Mouse (Mus musculus): ENCODE measurements around the gene Tmem144. TPM values are rescaled to one million over a fixed set of nuclear protein-coding genes. Genes with fewer than 3 reads are reported as not detected.
A peak's percentile ranks its signal among the peaks of the same experiment; 100 is the strongest.

Gene Tmem144
- polyA plus RNA-seq, 1 experiment: not detected

GRCm38 (mm10) chr3:79846633-79847032 is 5.9 kb downstream of the Tmem144 start:
- no peak for TF ChIP-seq GATA1 (IDR thresholded peaks at IDR 0.05; ENCODE audit: low read length)
- no peak for TF ChIP-seq TAL1 (IDR thresholded peaks at IDR 0.05; ENCODE audit: low read length)
- no peaks in the 10 kb centered on the region for H3K36me3 ChIP-seq (ENCODE audit: control insufficient read depth)
- H3K4me3 ChIP-seq (replicated peaks): no peak overlapping the region
- H3K9me3 ChIP-seq (ENCODE audit: control insufficient read depth, low read length): no peaks in the 10 kb centered on the region
- peaks cover 44% of the 10 kb centered on the region for H3K4me1 ChIP-seq (ENCODE audit: control insufficient read depth)
- no peaks in the 10 kb centered on the region for H3K27me3 ChIP-seq (ENCODE audit: control insufficient read depth)

GRCm38 (mm10) chr3:79843999-79844398 is 8.6 kb downstream of the Tmem144 start:
- TF ChIP-seq TAL1 (IDR thresholded peaks at IDR 0.05; ENCODE audit: low read length): no peak
- no peak for TF ChIP-seq GATA1 (IDR thresholded peaks at IDR 0.05; ENCODE audit: low read length)
- peaks cover 30% of the 10 kb centered on the region for H3K4me1 ChIP-seq (ENCODE audit: control insufficient read depth)
- H3K4me3 ChIP-seq (replicated peaks): no peak overlapping the region
- H3K36me3 ChIP-seq (ENCODE audit: control insufficient read depth): no peaks in the 10 kb centered on the region
- H3K9me3 ChIP-seq (ENCODE audit: control insufficient read depth, low read length): no peaks in the 10 kb centered on the region
- no peaks in the 10 kb centered on the region for H3K27me3 ChIP-seq (ENCODE audit: control insufficient read depth)

GRCm38 (mm10) chr3:79842616-79843016 is 10.0 kb downstream of the Tmem144 start:
- Histone ChIP-seq H3K27me3 (ENCODE audit: control insufficient read depth) (no peaks in the 10 kb centered on the region), H3K36me3 (ENCODE audit: control insufficient read depth) (0 out of 2 replicates have a peak, but pooled peaks cover 2% of the 10 kb centered on the region), H3K4me1 (ENCODE audit: control insufficient read depth) (peaks cover 25% of the 10 kb centered on the region), H3K9me3 (ENCODE audit: control insufficient read depth, low read length) (no peaks in the 10 kb centered on the region), H3K4me3 (replicated peaks) (peak overlapping the region; percentile 71)
- TF ChIP-seq TAL1 (IDR thresholded peaks at IDR 0.05; ENCODE audit: low read length) (no peak), GATA1 (IDR thresholded peaks at IDR 0.05; ENCODE audit: low read length) (no peak)

GRCm38 (mm10) chr3:79842165-79842564 is 10.4 kb downstream of the Tmem144 start:
- H3K9me3 ChIP-seq (ENCODE audit: control insufficient read depth, low read length): no peaks in the 10 kb centered on the region
- peak overlapping the region; percentile 71 for H3K4me3 ChIP-seq (replicated peaks)

GRCm38 (mm10) chr3:79841475-79841874 is 11.1 kb downstream of the Tmem144 start:
- TF ChIP-seq TAL1 (IDR thresholded peaks at IDR 0.05; ENCODE audit: low read length) (no peak), GATA1 (IDR thresholded peaks at IDR 0.05; ENCODE audit: low read length) (no peak)
- Histone ChIP-seq H3K9me3 (ENCODE audit: control insufficient read depth, low read length) (no peaks in the 10 kb centered on the region), H3K36me3 (ENCODE audit: control insufficient read depth) (0 out of 2 replicates have a peak, but pooled peaks cover 2% of the 10 kb centered on the region), H3K4me3 (replicated peaks) (peak overlapping the region; percentile 71), H3K4me1 (ENCODE audit: control insufficient read depth) (peaks cover 25% of the 10 kb centered on the region), H3K27me3 (ENCODE audit: control insufficient read depth) (no peaks in the 10 kb centered on the region)

More at GRCm38 (mm10) chr3:79842165-79842564, 10.4 kb downstream of the Tmem144 start:
- Histone ChIP-seq H3K27me3 (ENCODE audit: control insufficient read depth) (no peaks in the 10 kb centered on the region), H3K4me1 (ENCODE audit: control insufficient read depth) (peaks cover 25% of the 10 kb centered on the region), H3K36me3 (ENCODE audit: control insufficient read depth) (0 out of 2 replicates have a peak, but pooled peaks cover 2% of the 10 kb centered on the region)
- no peak for TF ChIP-seq GATA1 (IDR thresholded peaks at IDR 0.05; ENCODE audit: low read length)
- no peak for TF ChIP-seq TAL1 (IDR thresholded peaks at IDR 0.05; ENCODE audit: low read length)

GRCm38 (mm10) chr3:79838751-79839150 is 13.8 kb downstream of the Tmem144 start:
- H3K36me3 ChIP-seq (ENCODE audit: control insufficient read depth): 0 out of 2 replicates have a peak, but pooled peaks cover 2% of the 10 kb centered on the region
- H3K4me3 ChIP-seq (replicated peaks): no peak overlapping the region
- no peaks in the 10 kb centered on the region for H3K9me3 ChIP-seq (ENCODE audit: control insufficient read depth, low read length)
- H3K4me1 ChIP-seq (ENCODE audit: control insufficient read depth): peaks cover 16% of the 10 kb centered on the region
- no peak for TF ChIP-seq GATA1 (IDR thresholded peaks at IDR 0.05; ENCODE audit: low read length)
- no peak for TF ChIP-seq TAL1 (IDR thresholded peaks at IDR 0.05; ENCODE audit: low read length)
- no peaks in the 10 kb centered on the region for H3K27me3 ChIP-seq (ENCODE audit: control insufficient read depth)

- no peaks in the 10 kb centered on the region for H3K27me3 ChIP-seq (ENCODE audit: control insufficient read depth)
- no peak for TF ChIP-seq TAL1 (IDR thresholded peaks at IDR 0.05; ENCODE audit: low read length)
- TF ChIP-seq GATA1 (IDR thresholded peaks at IDR 0.05; ENCODE audit: low read length): no peak
- H3K4me3 ChIP-seq (replicated peaks): no peak overlapping the region
- H3K9me3 ChIP-seq (ENCODE audit: control insufficient read depth, low read length): no peaks in the 10 kb centered on the region
- no peaks in the 10 kb centered on the region; the same call in 1 of the 2 replicates for H3K36me3 ChIP-seq (ENCODE audit: control insufficient read depth)
- no peaks in the 10 kb centered on the region for H3K4me1 ChIP-seq (ENCODE audit: control insufficient read depth)
These were observed 23.3 kb downstream of the Tmem144 start for GRCm38 (mm10) chr3:79829289-79829688.

- Histone ChIP-seq H3K36me3 (ENCODE audit: control insufficient read depth) (no peaks in the 10 kb centered on the region), H3K4me1 (ENCODE audit: control insufficient read depth) (no peaks in the 10 kb centered on the region)
- TF ChIP-seq TAL1 (IDR thresholded peaks at IDR 0.05; ENCODE audit: low read length): no peak
- no peak for TF ChIP-seq GATA1 (IDR thresholded peaks at IDR 0.05; ENCODE audit: low read length)
These were observed 27.3 kb downstream of the Tmem144 start for GRCm38 (mm10) chr3:79825067-79825780.

GRCm38 (mm10) chr3:79823176-79823575 is 29.4 kb downstream of the Tmem144 start:
- H3K27me3 ChIP-seq (ENCODE audit: control insufficient read depth): no peaks in the 10 kb centered on the region
- TF ChIP-seq TAL1 (IDR thresholded peaks at IDR 0.05; ENCODE audit: low read length) (no peak), GATA1 (IDR thresholded peaks at IDR 0.05; ENCODE audit: low read length) (no peak)
- no peaks in the 10 kb centered on the region for H3K4me1 ChIP-seq (ENCODE audit: control insufficient read depth)
- H3K4me3 ChIP-seq (replicated peaks): no peak overlapping the region
- no peaks in the 10 kb centered on the region for H3K36me3 ChIP-seq (ENCODE audit: control insufficient read depth)
- H3K9me3 ChIP-seq (ENCODE audit: control insufficient read depth, low read length): no peaks in the 10 kb centered on the region

More at GRCm38 (mm10) chr3:79825067-79825780, 27.3 kb downstream of the Tmem144 start:
- no peaks in the 10 kb centered on the region for H3K9me3 ChIP-seq (ENCODE audit: control insufficient read depth, low read length)
- no peaks in the 10 kb centered on the region for H3K27me3 ChIP-seq (ENCODE audit: control insufficient read depth)
- no peak overlapping the region for H3K4me3 ChIP-seq (replicated peaks)
